Mouse (Mus musculus): ENCODE results near the gene Tepsin. TPM values are rescaled to one million over a fixed set of nuclear protein-coding genes. Genes with fewer than 3 reads are reported as not detected.

Gene Tepsin
- polyA plus RNA-seq, 1 experiment from 2014 or later, result 24.2 TPM

Small RNA genes lying within 50 kb of the gene (microRNA-seq; reads per million reads assigned to microRNA genes)
- not detected for gene Gm25948

Other genes starting within 250 kb of the Tepsin start
- gene Chmp6, start 185.3 kb downstream of the Tepsin start, polyA plus RNA-seq (2015; fragmentation: Nextera tagmentation; extraction: Ambion mirVana), result 113 and 116 TPM in 2 replicates
- 15.5 and 16.3 TPM in 2 replicates for gene Baiap2, start 156.0 kb downstream of the Tepsin start, polyA plus RNA-seq (2015; fragmentation: Nextera tagmentation; extraction: Ambion mirVana)
- gene Aatk, start 51.6 kb downstream of the Tepsin start, polyA plus RNA-seq (2015; fragmentation: Nextera tagmentation; extraction: Ambion mirVana), result 45.3 and 45.5 TPM in 2 replicates
- 35.0 and 35.6 TPM in 2 replicates for gene Cep131, start 11.9 kb downstream of the Tepsin start, polyA plus RNA-seq (2015; fragmentation: Nextera tagmentation; extraction: Ambion mirVana)
- gene Ndufaf8, start 197 bp upstream of the Tepsin start, polyA plus RNA-seq (2015; fragmentation: Nextera tagmentation; extraction: Ambion mirVana), result 51.4 and 53.5 TPM in 2 replicates
- gene Slc38a10, start 52.6 kb upstream of the Tepsin start, polyA plus RNA-seq (2015; fragmentation: Nextera tagmentation; extraction: Ambion mirVana), result 116 and 125 TPM in 2 replicates
- 16.2 and 16.7 TPM in 2 replicates for gene Bahcc1, start 134.2 kb upstream of the Tepsin start, polyA plus RNA-seq (2015; fragmentation: Nextera tagmentation; extraction: Ambion mirVana)
- gene Actg1, start 249.8 kb upstream of the Tepsin start, polyA plus RNA-seq (2015; fragmentation: Nextera tagmentation; extraction: Ambion mirVana), result 4,418 and 4,467 TPM in 2 replicates

Measured in midbrain, embryonic 15.5 days (tissue).